Mouse (Mus musculus): Measurements from ENCODE around the gene Jdp2. TPM values are rescaled to one million over a fixed set of nuclear protein-coding genes. Genes with fewer than 3 reads are reported as not detected.
"Not testable (repeated sequence)": the region's sequence is repeated elsewhere in the genome, so short reads cannot be mapped to it uniquely, and the experiment has no call there.

The Jdp2 gene
- polyA plus RNA-seq, 1 experiment: 11.2 TPM

DNA sequence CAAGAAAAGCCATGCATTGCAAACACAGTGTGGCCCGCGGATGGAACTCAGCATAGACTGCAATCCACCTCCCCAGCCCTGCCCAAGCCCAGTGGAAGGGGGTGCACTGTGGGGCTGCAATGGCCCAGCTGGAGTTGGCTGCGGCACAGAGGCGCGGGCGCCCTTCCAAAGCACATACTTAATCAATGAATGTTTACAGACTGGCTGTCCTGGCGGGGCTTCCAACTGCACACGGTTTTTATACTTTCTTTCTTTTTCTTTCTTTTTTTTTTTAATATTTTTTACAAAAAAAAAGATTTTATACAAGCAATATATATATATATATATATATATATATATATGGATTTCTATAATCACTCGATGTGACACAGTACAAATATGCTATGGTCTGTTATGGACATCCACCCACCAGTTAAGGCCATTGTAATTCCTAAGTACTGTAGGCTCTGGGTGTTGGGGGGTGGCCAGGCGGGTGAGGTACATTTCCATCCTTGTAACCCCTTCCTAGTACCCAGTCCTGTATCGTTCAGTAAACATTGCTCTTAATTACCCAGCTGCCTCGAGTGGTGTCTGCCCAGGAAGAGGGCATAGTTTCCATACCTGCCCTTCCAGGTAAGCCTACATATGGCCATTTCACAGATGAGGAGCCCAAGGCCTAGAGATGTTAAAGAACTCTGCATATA is 40.6 kb downstream of the Jdp2 start:
- Histone ChIP-seq H3K4me1 (ENCODE audit: control insufficient read depth, insufficient read depth, insufficient read length, low read length) (peaks cover 8% of the 10 kb centered on the region), H3K4me3 (ENCODE audit: insufficient read depth, low read depth, low read length) (no peak overlapping the region), H3K27ac (replicated peaks; ENCODE audit: low read depth, low read length) (no peak overlapping the region)

DNA sequence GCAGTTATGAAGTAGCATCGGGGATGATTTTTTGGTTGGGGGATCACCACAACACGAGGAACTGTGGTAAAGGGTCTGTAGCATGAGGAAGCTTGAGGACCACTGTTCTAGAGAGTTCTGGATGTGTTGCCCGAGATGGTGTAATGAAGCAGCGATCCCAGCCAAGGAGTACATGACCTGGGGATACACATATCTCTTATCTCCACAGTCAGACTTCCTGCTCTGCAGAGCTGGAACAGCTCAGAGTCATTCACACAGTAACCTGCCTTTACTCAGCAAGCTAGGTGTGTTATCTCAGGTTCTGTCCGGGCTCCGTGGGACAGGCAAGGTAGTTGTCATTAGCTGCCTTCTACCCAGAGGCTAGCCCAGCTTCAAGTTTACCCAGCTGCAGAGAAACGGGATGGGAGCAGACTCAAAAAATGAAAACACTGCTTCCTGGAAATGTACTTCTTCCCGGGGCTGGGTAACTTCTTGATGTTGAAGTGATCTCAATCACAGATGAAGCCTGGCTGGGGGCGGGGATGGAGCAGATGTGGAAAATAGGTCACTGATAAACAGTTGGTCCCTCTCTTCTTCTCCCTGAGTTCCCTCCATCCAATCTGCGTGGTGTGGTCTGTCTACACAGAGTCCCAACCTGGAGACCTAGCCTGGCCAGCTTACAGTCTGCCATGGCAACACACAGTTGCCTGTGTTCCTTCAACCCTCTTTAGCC is 42.2 kb downstream of the Jdp2 start:
- Histone ChIP-seq H3K4me3 (ENCODE audit: insufficient read depth, low read depth, low read length) (no peak overlapping the region), H3K4me1 (ENCODE audit: control insufficient read depth, insufficient read depth, insufficient read length, low read length) (peaks cover 8% of the 10 kb centered on the region), H3K27ac (replicated peaks; ENCODE audit: low read depth, low read length) (no peak overlapping the region)

DNA sequence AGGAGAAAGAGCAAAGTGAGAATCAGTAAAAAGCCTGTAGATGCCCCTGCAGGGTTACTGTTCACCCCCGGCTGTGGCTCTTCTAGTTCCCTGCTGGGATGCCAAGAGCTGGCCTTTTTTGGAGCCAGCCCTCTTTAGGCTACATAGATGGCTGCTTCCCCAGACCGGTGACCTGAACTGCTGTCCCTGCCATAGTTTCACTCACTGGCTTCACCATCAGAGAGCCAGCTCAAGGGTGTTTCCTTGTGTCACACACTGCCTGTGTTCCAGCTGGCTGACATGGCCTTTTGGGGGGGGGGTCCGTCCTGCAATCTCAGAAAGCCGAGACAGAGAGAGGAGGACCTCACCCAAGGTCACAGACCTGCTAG is 42.7 kb downstream of the Jdp2 start:
- H3K27ac ChIP-seq (replicated peaks; ENCODE audit: low read depth, low read length): no peak overlapping the region
- no peak overlapping the region for H3K4me3 ChIP-seq (ENCODE audit: insufficient read depth, low read depth, low read length)
- H3K4me1 ChIP-seq (ENCODE audit: control insufficient read depth, insufficient read depth, insufficient read length, low read length): peaks cover 8% of the 10 kb centered on the region

DNA sequence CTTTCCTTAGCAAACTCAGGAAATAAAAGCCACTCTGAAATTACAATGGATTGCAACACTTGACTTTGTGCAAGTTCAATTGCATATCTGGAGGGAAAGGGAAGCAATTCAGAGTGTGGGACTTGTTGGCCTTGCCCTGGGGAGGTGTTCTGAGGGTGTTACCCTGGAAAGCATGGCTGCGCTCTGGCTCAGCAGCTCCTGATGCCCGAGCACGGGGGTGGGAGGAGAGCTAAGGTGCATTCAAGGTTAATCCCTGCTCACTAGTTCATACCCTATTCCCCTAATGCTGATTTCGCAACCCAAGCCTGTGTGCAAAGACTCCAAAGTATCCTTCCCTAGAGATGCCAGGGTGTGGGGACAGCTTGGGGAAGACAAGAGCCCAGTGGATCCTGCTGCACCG is 44.9 kb downstream of the Jdp2 start:
- H3K4me1 ChIP-seq (ENCODE audit: control insufficient read depth, insufficient read depth, insufficient read length, low read length): peaks cover 6% of the 10 kb centered on the region
- H3K27ac ChIP-seq (replicated peaks; ENCODE audit: low read depth, low read length): no peak overlapping the region
- no peak overlapping the region for H3K4me3 ChIP-seq (ENCODE audit: insufficient read depth, low read depth, low read length)

DNA sequence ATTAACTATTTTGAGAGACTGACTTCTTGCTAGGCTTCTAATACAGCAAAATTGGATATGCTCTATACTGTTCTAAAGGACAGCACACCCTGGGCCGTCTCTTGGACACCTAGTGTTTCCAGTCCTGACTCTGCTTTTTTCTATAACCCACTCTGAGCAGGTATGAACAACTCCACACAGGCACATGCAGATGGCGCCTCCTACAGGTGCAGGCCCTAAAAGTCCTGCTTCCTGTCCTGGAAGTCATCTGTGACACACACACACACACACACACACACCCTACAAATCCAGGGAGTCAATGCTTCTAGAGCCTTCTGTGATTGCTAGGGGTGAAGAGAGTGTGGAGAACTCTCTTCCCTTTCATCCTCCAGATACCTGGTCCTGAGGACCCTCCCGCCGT is 46.8 kb downstream of the Jdp2 start:
- no peak overlapping the region for H3K27ac ChIP-seq (replicated peaks; ENCODE audit: low read depth, low read length)
- H3K4me3 ChIP-seq (ENCODE audit: insufficient read depth, low read depth, low read length): no peak overlapping the region
- peaks cover 2% of the 10 kb centered on the region; the same call in 1 of the 2 replicates for H3K4me1 ChIP-seq (ENCODE audit: control insufficient read depth, insufficient read depth, insufficient read length, low read length)

DNA sequence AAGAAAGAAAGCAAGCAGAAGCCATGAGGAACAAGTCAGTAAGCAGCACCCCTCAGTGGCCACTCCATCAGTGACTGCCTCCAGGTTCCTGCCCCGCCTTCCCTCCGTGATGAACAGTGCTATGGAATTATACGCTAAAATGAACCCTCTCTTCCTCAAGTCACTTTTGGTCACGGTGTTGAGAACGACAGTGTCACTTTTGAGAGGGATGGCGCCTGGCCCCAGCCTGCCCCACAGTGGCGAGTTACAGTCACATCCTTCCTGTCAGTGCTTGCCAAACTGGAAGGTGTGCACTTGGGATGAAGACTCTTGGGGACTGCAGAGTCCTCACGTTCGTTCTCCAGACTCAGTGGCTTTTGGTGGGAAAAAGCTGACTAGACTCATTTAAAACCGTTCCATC is 48.5 kb downstream of the Jdp2 start:
- H3K4me1 ChIP-seq (ENCODE audit: control insufficient read depth, insufficient read depth, insufficient read length, low read length): peaks cover 2% of the 10 kb centered on the region; the same call in 1 of the 2 replicates
- H3K27ac ChIP-seq (replicated peaks; ENCODE audit: low read depth, low read length): no peak overlapping the region
- H3K4me3 ChIP-seq (ENCODE audit: insufficient read depth, low read depth, low read length): no peak overlapping the region

DNA sequence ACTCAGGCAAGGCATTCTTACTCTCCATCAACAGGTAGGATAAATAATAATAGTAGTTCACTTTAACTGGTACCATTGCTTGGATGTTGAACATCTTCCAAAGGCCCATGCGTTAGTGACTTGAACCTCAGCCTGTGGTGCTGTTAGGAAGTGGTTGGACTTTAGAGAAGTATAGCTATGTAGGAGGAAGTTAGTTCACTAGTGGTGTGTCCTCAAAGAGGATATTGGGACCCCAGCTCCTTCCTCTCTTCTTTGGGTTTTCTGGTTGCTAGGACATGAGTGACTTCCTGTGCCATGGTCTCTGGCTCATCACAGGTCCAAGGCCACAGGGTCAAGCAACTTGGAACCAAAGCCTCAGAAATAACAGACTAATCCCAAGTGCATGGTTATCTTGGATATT is 49.1 kb downstream of the Jdp2 start:
- peaks cover 2% of the 10 kb centered on the region; the same call in 1 of the 2 replicates for H3K4me1 ChIP-seq (ENCODE audit: control insufficient read depth, insufficient read depth, insufficient read length, low read length)

DNA sequence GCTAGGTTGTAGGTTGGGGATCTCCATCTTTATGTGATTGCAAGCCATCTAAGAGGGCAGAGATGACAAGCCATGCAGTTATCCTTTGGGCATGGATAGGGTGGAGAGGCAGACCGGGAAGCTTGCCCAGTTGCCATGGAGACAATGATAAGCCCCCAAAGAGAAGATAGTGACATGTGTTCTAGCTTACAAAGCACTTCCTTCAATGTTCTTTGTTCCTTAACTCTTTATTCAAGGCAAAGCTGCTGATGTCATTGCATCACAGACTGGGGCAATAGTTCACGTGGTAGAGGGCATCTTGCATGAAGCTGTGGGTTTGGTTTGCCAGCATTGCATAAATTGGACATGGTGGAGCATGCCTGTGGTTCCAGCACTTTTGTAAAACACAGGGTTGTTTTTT is 60.5 kb downstream of the Jdp2 start:
- Histone ChIP-seq H3K4me1 (ENCODE audit: control insufficient read depth, insufficient read depth, insufficient read length, low read length) (no peaks in the 10 kb centered on the region), H3K27ac (replicated peaks; ENCODE audit: low read depth, low read length) (no peak overlapping the region), H3K4me3 (ENCODE audit: insufficient read depth, low read depth, low read length) (no peak overlapping the region)

More for the DNA sequence above, 49.1 kb downstream of the Jdp2 start:
- no peak overlapping the region for H3K27ac ChIP-seq (replicated peaks; ENCODE audit: low read depth, low read length)
- no peak overlapping the region for H3K4me3 ChIP-seq (ENCODE audit: insufficient read depth, low read depth, low read length)

DNA sequence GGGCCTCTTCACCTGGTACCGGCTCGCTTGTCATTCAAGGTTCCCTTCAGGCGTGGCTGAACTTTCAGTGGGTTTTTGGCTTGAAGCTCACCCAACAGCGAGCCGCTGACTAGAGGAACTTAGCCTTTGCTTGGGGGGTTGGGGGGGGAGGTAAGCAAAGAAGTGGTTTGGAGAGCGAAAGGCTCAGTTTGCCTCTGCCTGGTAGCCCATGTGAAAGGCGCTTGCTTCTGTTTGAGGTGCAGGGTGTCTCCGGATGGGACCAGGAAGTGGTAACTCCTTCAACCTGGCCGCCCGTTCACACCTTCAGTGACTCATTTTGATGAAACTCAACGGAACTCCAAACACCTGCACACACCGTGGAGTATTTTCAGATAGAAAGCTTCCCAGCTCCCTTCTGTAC is 62.0 kb downstream of the Jdp2 start:
- H3K27ac ChIP-seq (replicated peaks; ENCODE audit: low read depth, low read length): no peak overlapping the region
- no peak overlapping the region for H3K4me3 ChIP-seq (ENCODE audit: insufficient read depth, low read depth, low read length)

DNA sequence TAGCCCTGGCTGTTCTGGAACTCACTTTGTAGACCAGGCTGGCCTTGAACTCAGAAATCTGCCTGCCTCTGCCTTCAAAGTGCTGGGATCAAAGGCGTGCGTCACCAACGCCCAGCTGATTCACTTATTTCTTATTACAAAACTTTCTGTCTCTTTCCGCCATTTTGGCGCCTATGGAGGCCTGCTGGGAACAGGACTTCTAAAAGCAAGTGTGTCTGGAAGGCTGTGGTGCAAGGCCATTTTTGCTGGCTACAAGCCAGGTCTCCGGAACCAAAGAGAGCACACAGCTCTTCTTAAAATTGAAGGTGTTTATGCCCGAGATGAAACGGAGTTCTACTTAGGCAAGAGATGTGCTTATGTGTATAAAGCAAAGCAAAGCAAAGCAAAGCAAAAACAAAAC is 63.4 kb downstream of the Jdp2 start:
- not testable (repeated sequence) for H3K4me3 ChIP-seq (ENCODE audit: insufficient read depth, low read depth, low read length); H3K27ac ChIP-seq (replicated peaks; ENCODE audit: low read depth, low read length); H3K4me1 ChIP-seq (ENCODE audit: control insufficient read depth, insufficient read depth, insufficient read length, low read length)

More for the DNA sequence above, 62.0 kb downstream of the Jdp2 start:
- H3K4me1 ChIP-seq (ENCODE audit: control insufficient read depth, insufficient read depth, insufficient read length, low read length): no peaks in the 10 kb centered on the region

DNA sequence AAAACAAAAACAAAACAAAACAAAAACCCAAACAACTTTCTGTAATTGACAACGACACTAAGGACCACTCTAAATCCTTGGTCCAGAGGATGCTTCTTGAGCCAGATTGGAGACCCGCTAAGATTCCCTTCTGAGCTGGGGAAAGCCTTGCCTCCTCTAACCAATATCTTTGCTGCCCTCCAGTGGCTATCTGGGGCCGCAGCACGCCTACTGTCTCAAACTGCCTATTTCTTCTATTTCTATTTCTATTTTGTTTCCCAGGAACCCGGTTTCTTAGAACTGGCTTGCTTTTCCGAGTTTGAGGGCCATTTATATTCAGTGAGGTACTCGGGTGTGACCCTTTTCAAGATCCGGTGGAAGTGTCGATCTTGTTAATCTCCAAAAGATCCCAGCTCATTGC is 64.1 kb downstream of the Jdp2 start:
- no peaks in the 10 kb centered on the region for H3K4me1 ChIP-seq (ENCODE audit: control insufficient read depth, insufficient read depth, insufficient read length, low read length)
- H3K4me3 ChIP-seq (ENCODE audit: insufficient read depth, low read depth, low read length): no peak overlapping the region
- no peak overlapping the region for H3K27ac ChIP-seq (replicated peaks; ENCODE audit: low read depth, low read length)

DNA sequence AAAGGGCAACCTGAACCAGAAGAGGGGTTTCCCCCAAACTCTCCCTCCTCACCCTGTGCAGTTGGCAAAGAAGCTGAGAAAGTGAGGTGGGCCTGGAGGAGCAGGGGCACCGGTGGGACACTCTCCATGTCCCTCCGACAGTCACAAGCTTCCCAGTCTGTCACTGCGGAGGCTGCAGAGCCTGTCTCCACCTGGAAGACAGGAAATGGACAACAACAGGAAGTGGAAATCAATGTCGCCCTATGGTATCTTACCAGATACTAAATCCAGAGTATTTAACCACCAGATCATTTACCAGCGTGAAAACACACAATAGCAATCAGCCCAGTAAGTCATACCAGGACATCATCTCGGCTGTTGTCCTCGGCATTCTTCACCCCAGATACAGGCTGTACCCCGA is 67.3 kb downstream of the Jdp2 start:
- Histone ChIP-seq H3K4me3 (ENCODE audit: insufficient read depth, low read depth, low read length) (no peak overlapping the region), H3K27ac (replicated peaks; ENCODE audit: low read depth, low read length) (no peak overlapping the region), H3K4me1 (ENCODE audit: control insufficient read depth, insufficient read depth, insufficient read length, low read length) (0 out of 2 replicates have a peak, but pooled peaks cover 3% of the 10 kb centered on the region)

DNA sequence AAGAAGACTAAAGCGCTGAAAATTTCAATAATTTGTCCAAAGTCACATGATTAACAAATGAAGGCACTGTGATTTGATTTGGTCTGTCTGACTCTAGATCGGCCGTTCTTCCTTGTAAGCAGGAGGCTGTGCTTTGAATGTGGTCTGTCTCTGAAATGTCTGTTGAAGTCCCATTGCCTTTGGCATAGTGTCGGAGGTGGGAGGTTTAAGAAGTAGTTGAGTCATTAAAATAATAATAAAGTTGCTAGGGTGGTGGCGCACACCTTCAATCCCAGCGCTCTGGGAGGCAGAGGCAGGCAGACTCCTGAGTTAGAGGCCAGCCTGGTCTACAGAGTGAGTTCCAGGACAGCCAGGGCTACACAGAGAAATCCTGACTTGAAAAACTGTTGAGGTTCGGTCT is 68.2 kb downstream of the Jdp2 start:
- no peak overlapping the region for H3K4me3 ChIP-seq (ENCODE audit: insufficient read depth, low read depth, low read length)
- H3K4me1 ChIP-seq (ENCODE audit: control insufficient read depth, insufficient read depth, insufficient read length, low read length): 0 out of 2 replicates have a peak, but pooled peaks cover 3% of the 10 kb centered on the region
- H3K27ac ChIP-seq (replicated peaks; ENCODE audit: low read depth, low read length): no peak overlapping the region

DNA sequence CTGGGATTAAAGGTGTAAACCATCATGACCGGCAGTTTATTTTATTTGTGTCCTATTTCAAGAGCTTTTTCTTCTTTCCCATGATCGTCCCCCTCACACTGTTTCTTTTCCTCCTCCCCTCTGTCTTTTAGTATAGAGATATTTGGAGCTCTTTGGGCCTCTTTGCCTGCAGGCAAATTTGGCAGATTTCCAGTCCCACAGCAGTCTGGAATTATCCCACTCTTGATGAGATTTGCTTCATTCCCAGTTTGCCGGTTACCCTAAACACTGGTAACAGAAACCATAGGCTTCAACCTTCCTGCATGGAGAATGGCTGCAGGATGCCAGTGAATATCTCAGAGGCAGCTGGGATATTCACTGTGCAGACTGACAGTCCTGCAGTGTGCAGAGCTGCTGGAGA is 69.9 kb downstream of the Jdp2 start:
- no peak overlapping the region for H3K4me3 ChIP-seq (ENCODE audit: insufficient read depth, low read depth, low read length)
- H3K27ac ChIP-seq (replicated peaks; ENCODE audit: low read depth, low read length): no peak overlapping the region
- 0 out of 2 replicates have a peak, but pooled peaks cover 3% of the 10 kb centered on the region for H3K4me1 ChIP-seq (ENCODE audit: control insufficient read depth, insufficient read depth, insufficient read length, low read length)

DNA sequence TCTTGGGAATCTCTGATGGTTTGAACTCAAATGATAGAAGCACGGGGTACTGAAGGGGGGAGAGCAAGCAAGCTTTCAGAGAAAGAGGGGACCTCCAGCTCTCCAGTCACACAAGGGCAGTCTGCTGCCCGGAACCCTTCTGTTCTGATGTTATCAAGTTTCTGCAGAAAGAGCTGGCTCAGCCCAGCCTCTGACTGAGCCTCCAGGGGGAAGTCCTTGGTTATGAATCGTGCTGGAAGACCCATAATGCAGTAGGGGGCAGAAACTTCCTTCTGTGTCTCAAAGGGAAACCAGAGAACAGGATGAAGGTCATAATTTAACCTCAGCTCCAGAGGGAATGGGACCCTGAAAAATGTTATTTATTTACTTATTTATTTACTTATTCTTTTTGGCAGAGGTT is 71.3 kb downstream of the Jdp2 start:
- Histone ChIP-seq H3K27ac (replicated peaks; ENCODE audit: low read depth, low read length) (no peak overlapping the region), H3K4me1 (ENCODE audit: control insufficient read depth, insufficient read depth, insufficient read length, low read length) (0 out of 2 replicates have a peak, but pooled peaks cover 3% of the 10 kb centered on the region)

DNA sequence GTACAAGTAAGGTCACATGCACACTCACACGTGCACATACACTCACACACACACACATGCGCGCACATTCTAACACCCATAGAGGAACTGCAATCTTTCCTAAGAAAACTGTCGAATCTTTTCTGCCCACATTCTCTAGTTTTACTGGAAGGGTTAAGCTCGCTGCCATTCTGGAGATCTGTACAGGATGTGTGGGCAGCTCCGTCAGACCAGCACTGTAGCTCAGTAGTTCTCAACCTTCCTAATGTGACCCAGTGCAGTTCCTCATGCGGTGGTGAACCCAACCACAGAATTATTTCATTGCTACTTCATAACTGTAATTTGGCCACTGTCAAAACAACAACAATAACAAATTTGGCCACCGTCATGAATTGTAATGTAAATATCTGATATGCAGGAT is 75.1 kb downstream of the Jdp2 start:
- H3K4me1 ChIP-seq (ENCODE audit: control insufficient read depth, insufficient read depth, insufficient read length, low read length): 0 out of 2 replicates have a peak, but pooled peaks cover under 1% of the 10 kb centered on the region
- no peak overlapping the region for H3K27ac ChIP-seq (replicated peaks; ENCODE audit: low read depth, low read length)
- no peak overlapping the region for H3K4me3 ChIP-seq (ENCODE audit: insufficient read depth, low read depth, low read length)

More for the DNA sequence above, 71.3 kb downstream of the Jdp2 start:
- no peak overlapping the region for H3K4me3 ChIP-seq (ENCODE audit: insufficient read depth, low read depth, low read length)

All from brown adipose tissue, adult 24 weeks (tissue).